Mouse (Mus musculus): ENCODE data around the gene Foxj2.

Foxj2 gene

DNA sequence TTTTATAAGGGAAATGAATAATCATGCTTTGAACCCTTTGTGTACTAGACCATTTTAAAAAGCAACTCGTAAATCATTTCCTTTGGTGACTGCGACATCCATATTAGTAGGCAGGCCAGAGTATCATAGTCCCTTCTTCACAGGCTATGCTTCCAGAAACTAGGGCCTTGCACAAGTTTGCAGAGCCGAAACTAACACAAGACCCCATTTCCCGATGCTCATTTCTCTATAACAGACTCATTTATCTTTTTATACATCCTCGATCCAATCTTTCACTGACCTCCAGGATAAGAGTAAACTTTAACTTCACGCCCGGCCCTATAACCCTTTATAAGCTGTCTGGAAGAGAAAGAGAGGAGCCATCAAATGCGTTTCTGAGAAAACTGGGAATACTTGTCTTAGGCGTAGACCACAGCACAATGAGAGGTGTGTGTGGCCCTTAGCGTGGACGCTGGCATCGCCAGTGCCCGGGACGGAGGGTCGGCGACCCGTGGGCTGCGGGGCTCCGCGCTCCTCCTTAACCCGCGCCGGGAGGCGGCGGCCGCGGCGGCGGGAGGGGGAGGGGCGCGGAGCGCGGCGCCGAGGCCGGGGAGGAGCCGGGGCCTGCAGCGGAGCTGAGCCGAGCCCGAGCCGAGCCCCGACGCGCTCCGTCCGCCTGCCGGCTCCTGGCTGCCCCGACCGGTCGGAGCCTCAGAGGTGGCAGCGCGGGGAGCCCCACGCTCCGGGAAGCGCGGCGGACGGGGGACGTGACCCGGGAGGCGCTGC, at the start of gene Foxj2:
Foxj2 (plus strand) TSS at position 609 of the 765 bp plus-strand sequence.
- in situ Hi-C loops (cut with MboI, MseI): loop anchor here (10.0 kb wide), 3 partner anchors 55 to 1915 kb away; partner anchors contain the start of genes Necap1 and Ptpn6

DNA sequence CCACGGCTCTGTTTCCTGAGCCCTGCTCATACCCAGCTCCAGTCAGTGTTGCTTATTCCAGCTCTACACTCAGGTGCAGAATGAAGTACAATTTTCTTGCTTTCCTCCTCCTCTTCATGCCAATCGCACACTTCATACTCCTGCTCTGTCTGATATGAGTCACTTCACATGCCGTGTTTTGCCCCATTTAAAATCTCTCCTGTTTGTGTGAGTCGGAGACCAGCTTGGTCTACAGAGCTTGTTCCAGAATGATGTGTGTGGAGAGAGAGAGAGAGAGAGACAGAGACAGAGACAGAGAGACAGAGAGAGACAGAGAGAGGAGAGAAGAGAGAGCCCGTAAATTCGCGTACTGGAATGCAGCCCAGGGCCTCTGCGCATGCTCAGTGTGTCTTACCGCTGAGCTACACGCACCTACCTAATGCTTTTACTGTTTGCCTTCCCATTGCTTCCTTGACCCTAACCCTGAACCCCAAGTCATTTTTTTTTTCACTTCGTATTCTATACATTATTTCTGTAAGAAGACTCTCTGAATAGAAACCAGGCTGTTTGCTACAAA, 48.9 kb upstream of the Foxj2 start:
- in situ Hi-C loops (cut with MboI, MseI): no loop called here

DNA sequence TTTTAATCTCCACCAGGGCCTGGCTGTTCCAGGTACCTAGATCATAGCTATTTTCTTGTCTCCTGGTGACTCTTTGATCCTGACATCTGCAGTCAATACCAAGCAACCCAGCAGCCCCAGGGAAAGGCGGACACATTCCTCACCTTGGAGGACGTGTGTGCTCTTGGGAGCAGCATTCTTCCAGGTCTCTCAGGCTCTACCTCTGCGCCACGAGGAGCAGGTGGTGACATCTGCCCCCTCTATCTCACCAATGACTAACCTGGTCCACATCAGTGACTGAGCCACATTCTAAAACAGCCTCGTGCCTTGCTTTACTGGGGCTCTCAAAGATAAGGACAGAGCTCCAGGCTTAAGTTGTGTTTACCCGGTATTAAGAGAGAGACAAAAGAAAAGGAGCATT, 47.0 kb upstream of the Foxj2 start:
- in situ Hi-C loops (cut with MboI, MseI): no loop called here

DNA sequence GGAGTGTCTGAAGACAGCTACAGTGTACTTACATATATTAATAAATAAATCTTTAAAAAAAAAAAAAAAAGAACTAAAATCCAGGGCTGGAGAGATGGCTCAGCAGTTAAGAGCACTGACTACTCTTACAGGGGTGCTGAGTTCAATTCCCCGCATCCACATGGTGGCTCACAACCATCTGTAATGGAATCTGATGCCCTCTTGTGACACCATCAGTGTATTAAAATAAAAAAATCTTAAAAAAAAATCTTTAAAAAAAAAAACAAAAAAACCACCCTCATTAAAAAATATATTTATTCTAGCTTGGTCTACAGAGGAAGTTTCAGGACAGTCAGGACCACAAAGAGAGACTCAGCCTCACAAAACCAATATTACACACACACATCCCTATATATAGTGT, 45.4 kb upstream of the Foxj2 start:
- in situ Hi-C loops (cut with MboI, MseI): no loop called here

DNA sequence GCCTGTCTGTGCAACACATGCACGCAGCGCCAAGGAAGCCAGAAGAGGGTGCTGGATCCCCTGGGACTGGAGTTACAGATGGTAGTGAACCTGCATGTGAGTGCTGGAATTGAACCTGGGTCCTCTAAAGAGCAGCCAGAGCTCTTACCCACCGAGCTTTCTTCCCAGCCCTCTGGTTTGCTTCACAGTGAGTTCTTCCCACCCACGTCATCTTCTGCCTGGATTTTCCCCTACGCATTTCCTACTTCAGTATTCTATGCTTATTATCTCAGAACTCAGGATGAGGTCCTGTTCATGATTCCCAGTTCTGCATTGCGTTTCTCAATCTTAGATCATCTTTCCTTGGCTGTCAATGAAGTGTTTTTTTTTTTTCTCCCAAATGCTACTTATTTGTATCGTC, 43.7 kb upstream of the Foxj2 start:
- in situ Hi-C loops (cut with MboI, MseI): no loop called here

DNA sequence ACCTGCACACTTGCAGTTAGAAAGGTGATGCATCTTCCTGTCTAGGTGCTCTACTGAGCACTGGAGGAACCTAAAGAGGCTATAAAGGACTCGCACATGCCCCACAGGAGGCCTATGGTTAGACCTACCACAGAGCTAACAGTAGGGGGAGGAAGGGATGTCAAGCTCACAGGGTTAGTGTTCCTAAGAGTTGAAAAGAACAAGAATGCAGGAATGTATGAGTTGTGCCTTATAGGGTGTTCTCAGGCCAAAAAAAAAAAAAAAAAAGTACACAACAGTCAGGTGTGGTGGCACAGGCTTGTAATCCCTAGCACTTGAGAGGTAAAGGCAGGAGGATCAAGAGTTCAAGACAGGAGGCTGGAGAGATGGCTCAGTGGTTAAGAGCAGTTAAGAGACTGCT, 39.8 kb upstream of the Foxj2 start:
- in situ Hi-C loops (cut with MboI, MseI): no loop called here

DNA sequence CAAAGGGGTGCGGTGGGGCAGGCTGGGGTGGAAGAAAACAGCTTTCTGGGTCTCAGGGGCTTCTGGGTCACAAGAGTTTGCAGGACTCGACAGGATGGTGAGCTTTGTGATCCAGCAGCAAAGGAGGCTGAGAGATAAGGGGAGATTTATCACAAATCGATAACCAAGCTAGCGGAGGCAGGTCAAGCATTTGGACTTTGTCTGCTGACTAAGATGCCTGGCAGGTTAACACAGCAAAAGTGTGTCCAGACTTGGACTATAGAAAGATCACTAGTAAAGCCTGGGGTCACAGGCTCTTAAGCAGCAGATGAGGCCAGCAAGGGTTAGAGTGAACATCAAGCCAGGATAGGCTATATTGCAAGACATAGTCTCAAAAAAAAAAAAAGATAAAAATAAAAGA, 38.5 kb upstream of the Foxj2 start:
- in situ Hi-C loops (cut with MboI, MseI): no loop called here

DNA sequence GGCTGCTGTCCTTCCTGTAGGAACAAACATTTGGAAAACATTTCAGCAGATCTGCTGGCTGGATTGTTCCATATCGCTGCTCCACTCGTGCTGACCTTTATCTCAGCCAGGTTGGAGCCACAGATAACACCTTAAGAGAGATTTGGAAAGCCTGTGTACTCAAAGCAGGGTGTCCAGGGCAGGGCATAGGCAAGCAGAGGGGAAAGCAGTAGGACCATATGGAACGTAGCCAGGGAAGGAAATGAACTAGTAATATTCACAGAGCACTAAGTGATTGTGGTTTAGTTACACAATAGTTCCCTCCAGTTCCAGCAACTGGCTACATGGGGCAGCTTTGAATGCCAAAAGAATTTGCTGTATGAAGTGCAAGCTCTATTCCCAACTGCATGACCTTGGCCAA, 37.5 kb upstream of the Foxj2 start:
- in situ Hi-C loops (cut with MboI, MseI): no loop called here

DNA sequence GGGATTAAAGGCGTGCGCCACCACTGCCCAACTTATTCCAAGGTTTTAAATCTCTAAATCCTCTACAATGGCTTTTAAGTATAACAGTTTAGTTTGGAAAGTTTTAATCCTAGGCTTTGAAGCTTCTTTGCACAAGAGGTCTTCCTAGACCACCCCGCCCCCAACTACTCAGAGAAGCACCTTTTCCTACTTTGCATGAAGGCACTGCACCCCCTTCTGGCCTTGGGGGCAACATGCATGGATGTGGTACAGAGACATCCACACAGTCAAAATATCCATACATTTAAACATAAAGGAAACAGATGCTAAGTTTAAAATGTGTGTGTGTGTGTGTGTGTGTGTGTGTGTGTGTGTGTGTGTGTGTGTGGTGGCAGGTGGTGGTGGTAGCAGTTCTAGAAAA, 34.8 kb upstream of the Foxj2 start:
- in situ Hi-C loops (cut with MboI, MseI): loop anchor here (5.0 kb wide), 2 partner anchors 43 to 108 kb away; no protein-coding TSS in a partner anchor

DNA sequence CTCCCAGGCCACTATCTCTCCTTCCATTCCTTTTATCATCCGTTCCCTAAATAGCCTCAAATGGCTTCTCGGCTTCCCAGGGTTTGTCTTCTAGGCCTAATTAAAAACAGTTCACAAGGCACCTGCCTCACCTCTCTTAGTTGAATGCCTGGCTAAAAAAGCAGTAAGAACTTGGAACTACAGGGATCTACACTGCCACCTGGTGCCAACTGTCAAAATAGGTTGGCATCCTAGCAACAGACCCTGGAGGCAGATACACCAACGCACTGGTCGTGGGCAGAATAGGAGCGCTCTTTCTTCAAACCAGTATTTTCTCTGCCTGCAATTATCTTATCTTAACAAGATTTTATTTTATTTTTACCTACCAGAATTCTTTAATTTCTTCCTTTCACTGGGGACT, 33.4 kb upstream of the Foxj2 start:
- in situ Hi-C loops (cut with MboI, MseI): loop anchor here (5.0 kb wide), 2 partner anchors 44 to 109 kb away; no protein-coding TSS in a partner anchor

DNA sequence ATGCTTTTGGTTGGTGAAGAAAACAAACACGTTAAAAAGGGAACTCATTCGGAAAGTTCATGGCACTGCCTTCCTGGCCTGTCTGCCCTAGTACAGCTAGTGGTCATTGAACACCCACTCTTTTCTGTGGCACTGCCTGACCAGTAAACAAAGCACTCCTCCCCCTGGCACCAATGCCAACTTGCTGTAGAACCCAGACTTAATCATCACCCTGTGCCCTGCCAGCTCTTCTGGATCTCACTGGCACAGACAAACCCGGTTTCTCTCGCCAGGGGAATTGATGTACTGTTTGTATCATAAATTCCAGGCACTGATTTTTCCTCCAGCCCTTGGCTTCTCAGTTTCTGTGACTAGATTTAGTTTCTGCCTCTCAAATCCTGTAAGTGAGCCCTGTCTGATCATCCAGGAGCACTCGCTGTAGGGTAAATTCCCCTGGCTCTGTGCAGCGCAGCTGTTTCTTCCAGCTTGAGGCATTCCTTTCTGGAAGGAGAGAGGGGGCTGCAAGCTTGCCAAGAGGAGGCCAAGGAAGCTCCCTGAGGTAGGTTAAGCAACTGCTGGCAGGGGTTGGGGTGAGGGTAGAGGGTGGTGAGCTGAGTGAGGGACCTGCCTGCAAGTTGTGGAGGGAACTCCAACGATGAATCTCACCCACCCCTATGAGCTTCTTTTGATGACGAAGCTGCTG, 24.3 kb upstream of the Foxj2 start:
- in situ Hi-C loops (cut with MboI, MseI): loop anchor here (5.0 kb wide), 1 partner anchor 42 kb away; no protein-coding TSS in a partner anchor

DNA sequence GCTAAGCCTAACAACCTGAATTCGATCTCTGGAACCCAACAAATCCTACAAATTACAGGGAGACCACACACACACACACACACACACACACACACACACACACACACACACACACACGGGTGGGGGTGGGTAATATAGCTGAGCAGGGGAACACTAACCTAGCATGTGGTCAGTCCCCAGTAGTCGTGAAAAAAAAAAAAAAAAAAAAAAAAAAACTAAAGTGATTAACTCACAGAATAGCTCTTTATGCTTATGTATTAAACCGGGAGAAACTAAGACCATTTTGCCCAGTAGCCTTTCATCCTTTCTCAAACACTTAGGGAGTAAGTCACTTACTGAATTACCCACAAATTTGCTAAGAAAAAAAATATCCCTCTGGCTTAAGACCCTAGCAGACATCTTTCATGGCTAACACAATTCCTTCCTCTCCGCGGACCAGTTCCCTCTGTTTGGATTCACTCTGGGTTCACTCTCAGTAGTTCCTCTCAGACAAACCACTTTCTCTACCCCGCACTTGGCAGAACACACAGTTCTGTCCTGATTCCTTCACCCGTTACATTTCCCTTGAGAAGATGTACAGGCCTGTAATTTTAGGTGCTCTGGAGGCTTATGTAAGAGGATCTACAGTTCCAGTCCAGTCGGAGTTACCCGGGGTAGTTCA, 18.9 kb upstream of the Foxj2 start:
- in situ Hi-C loops (cut with MboI, MseI): no loop called here

DNA sequence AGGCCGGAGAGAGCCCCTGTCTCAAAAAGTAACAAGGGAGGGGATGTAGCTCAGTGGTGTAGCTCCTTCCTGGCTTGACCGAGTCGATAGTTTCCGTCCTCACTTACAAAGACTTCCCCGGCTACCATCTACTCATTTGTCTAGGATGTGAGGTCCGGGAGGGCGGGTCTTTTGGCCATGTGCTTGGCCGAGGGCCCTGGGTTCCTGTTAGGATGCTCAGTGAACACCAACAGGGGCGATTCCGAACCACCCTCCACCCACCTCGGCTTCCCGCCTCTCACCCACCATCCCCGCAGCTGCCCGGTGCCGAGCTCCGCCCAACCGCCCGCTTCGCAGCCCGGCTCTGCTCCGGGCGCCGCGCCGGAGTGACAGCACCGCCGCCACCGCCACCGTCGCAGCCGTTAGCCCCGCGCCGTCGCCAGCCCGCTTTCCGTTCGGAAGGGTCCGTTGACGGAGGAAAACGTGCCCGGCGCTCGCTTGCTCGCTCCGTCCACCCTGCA, 18.4 kb upstream of the Foxj2 start, which contains the start of gene Slc2a3:
Slc2a3 (minus strand) TSS at position 340 of the 500 bp plus-strand sequence.
- in situ Hi-C loops (cut with MboI, MseI): no loop called here

DNA sequence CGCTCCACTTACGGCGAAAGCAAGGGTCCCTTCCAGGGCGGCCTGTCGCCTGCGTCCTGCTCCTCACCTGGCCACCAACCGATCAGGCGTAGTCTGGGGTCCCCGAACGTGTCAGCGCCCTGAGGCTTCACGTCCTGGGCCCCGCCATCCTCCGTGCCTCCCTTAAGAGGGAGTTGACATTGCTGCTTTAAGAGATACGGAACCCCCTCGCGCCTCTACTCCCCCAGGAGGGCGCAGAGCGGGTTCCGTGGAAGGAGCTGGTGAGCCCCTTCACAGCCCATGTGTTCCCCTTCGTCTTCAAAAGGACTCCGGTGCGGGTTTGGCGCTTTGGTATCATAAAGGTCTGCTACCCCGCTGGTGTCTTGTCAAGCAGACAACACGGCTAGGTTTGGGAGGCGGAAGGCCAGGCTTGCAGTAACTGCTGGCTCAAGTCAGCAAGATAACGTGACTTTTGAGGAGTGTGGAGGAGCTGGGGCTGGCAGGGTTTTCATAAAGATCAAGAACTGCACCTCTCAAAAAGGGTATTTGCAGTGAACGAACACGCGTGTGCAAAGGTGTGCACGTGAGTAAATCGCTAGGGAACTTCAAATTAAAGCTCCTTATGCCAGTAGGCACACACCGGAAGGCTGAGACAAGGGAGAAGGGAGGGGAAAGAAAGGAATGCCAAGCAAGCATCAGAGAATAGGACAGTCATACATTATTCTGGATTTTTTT, 17.8 kb upstream of the Foxj2 start:
- in situ Hi-C loops (cut with MboI, MseI): no loop called here

DNA sequence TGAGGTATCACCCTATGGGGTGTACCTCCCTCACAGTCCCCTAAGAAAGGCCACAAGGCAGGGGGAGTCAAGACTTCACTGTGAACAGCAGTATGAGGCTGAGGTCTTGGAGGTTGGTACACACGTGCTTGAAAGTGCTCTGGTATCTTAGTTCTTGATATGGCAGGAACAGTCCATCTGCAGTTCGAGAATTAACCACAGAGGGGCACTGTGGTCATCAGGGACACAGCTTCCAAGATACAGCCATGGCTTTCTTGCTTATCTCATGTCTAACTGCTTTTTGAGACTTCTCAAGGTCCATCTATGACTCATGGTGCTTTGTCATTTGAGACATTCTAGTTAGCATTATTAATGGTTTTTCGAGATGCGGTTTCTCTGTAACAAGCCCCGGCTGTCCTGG, 15.3 kb upstream of the Foxj2 start:
- in situ Hi-C loops (cut with MboI, MseI): no loop called here

DNA sequence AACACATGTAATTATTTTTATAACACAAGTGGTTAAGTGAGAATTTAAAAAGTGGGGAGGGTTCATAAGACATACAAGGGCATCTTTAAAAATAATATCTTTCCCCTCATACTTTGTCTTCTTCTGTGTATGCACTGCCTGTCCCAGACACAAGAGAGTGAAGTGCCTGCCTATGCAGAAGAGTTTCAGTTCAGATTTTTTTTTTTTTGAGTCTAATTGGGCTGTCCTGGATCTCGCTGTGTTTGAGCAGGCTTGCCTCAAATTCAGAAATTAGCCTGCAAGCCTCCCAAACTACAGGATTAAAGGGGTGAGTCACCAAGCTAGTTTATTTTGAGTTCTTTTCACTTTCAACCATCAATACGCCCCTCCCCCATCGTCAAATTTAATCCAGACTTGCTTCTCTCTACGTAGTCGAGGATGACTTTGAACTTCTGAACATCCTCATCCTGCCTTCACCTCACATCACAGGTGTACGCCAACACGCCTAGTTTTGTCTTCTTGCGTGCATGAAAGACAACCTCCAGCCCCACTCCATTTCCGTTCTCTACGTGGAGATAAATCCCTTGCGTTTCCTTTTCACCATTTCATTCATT, 9.6 kb upstream of the Foxj2 start:
- in situ Hi-C loops (cut with MboI, MseI): no loop called here

DNA sequence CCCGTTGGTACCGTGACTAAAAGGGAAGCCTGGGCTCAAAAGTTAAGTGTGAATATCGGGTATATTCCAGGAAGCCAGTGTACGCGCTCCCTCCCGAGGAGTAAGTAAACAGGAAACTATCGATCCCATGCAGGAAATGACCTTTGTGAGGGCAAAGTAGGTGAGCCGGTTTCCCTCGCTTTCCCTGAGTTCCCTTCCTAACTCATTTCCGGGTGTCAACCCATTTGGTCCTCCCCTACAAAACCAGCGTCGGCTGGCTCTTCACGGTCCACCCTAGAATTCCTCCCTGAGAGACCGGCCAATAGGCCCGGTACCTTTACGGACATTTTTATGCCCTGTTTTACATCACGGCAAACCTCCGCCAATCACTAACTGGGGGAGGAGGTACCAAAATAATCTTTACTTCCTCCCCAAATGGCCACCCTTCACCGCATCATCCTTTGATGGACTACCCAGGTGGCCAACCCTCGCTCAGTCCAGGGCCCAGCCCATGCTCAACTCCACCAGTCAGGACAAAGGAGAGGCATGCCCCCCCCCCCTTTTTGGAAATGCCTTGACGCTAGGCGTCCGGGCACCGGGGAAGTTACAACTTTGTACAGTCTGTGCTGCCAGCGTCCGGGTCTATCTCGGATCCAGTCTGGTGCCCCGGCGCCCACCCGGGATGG, 9.0 kb upstream of the Foxj2 start:
- in situ Hi-C loops (cut with MboI, MseI): no loop called here

DNA sequence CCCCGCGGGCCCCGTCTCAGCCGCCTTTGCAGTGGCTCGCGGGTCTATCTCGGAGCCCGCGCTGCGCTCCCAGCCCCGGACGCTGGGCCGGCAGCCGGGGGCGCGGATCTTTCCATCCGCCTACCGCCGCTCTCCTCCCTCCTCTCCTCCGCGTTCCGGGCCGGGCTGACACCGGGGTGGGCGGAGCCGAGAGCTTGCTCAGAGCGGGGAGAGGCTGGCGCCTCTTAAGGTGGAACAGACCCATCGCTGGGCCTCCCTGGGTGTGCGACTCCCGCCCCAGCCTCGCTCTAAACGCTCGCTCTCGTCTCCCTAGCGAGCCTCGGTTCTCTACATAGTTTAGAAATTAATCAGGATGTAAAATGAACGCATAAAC, 8.4 kb upstream of the Foxj2 start:
- in situ Hi-C loops (cut with MboI, MseI): no loop called here

DNA sequence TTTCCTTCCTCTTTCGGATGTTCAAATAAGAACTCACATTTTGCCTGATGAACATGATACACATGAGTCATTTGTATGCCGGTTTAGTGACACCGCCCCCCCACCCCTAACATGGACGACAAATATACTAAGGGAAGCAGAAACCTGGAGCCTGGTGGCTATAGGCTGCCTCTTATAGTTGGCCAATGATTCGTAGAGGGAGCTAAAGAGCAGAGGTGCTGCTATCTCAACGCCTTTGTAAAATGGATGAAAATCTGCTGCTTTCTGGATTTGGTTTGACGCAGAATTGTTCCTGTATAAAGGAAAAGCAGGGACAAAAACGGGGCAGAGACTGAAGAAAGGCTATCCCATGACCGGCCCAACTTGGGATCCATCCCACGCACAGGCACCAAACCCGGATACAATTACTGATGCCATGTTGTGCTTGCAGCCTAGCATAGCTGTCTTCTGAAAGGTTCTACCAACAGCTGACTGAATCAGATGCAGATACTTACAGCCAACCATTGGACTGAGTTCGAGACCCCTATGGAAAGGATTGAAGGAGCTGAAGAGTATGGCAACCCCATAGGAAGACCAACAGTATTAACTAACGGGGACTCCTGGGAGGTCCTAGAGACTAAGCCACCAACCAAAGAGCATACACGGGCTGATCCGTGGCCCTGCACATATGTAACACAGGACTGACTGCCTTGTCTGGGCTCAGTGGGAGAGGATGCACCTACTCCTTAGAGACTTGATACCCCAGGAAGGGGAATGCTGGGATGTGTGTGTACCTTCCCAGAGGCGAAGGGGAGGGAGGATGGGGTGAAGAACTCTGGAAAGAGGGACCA, 7.7 kb upstream of the Foxj2 start:
- in situ Hi-C loops (cut with MboI, MseI): no loop called here

DNA sequence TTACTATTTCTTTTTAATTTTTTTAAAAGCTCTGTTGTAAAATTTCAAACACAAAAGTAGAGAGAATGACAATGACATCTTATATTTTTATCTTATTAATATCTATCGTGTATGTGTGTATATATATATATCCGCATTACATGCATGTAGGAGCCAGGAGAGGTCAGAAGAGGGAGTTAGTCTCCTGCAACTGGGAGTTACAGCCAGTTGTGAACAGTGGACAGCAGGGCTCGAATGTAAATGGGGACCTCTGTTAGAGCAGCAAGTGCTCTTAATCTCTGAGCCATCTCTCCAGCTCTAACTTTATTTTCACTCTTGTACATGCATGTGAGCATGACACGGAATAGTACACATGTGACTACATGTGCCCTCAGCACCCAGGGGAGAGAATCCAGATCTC, 7.0 kb upstream of the Foxj2 start:
- in situ Hi-C loops (cut with MboI, MseI): no loop called here

All from regulatory T cell (primary cell).